Mouse (Mus musculus) stomach, postnatal 0 days (tissue): ENCODE results near the gene Scimp.

Experiments
- CTCF ChIP-seq: IDR thresholded peaks from 2 replicates; pipeline ENCODE4 v1.5.1; 2016; ENCODE audit warnings: antibody characterized with exemption, low read depth, mild to moderate bottlenecking, moderate library complexity
- EP300 ChIP-seq: optimal IDR thresholded peaks from 2 replicates; pipeline ENCODE3; 2016; ENCODE audit warnings: antibody characterized with exemption

DNA sequence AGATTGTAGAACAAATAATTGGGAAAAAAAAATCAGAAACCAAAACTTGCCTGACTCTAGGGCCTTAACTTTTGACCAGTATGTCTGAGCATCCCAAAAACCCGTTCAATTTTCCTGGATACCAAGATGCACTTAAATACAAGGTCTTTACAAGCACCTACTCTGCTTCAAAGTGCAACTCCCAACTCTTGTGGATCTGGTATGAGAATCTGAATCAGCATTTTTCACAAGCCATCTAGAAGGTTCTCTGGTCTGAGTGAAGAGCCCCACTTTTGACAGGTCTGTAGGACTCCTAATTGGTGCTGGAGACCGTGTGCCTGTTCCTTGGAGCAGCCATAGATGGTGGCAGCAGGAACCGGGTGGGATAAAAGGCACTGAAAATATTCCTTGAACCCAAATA, 8.0 kb downstream of the Scimp start:
- TF ChIP-seq CTCF (no peak), EP300 (no peak)
